Comparison of ENCODE assay signal across 22 mouse cellular contexts in genomic region chr8:123283991-123284390, GRCm38 (mm10). TPM values are rescaled to one million over a fixed set of nuclear protein-coding genes. Genes with fewer than 3 reads are reported as not detected.
A peak's percentile ranks its signal among the peaks of the same experiment; 100 is the strongest.
DNase-seq lines count a peak whose midpoint lies in the region; ATAC-seq lines count a peak whose summit lies in the region.
"Had no signal": no experiment of that assay in that cellular context is flagged by ENCODE, and none has a peak within 500 bp of the region (broad histone marks: within the 10 kb centered on the region; RNA-seq: fewer than 3 reads in every experiment).

No protein-coding gene starts in this region.

- H3K36me3 ChIP-seq in heart, embryonic 11.5 days (ENCODE audit: control insufficient read depth, insufficient read depth, low read length): peaks cover 16% of the 10 kb centered on the region; the same call in 1 of the 2 replicates
- H3K36me3 ChIP-seq in intestine, embryonic 16.5 days (ENCODE audit: control insufficient read depth, insufficient read depth, low read length): no peaks in the 10 kb centered on the region
- peaks cover 6% of the 10 kb centered on the region for H3K36me3 ChIP-seq in midbrain, embryonic 11.5 days (ENCODE audit: control insufficient read depth, insufficient read depth, low read length)

- H3K9ac ChIP-seq in heart, embryonic 11.5 days (ENCODE audit: low read depth, low read length): 0 out of 2 replicates have a peak overlapping the region, but pooled peaks have one; percentile 28
- 0 out of 2 replicates have a peak overlapping the region, but pooled peaks have one; percentile 6 for H3K9ac ChIP-seq in intestine, embryonic 16.5 days (ENCODE audit: low read depth, low read length)
- no peak overlapping the region for H3K9ac ChIP-seq in midbrain, embryonic 11.5 days (ENCODE audit: low read length)
- H3K9ac ChIP-seq: liver, embryonic 12.5 days; midbrain, embryonic 12.5 days had no signal

- H3K4me1 ChIP-seq in heart, embryonic 11.5 days (ENCODE audit: control insufficient read depth, insufficient read depth, low read length): peaks cover 3% of the 10 kb centered on the region; the same call in 1 of the 2 replicates
- no peaks in the 10 kb centered on the region for H3K4me1 ChIP-seq in intestine, embryonic 16.5 days (ENCODE audit: control insufficient read depth, insufficient read depth, low read length)
- no peaks in the 10 kb centered on the region for H3K4me1 ChIP-seq in midbrain, embryonic 11.5 days (ENCODE audit: control insufficient read depth, insufficient read depth, low read length)
- H3K4me1 ChIP-seq: forebrain, embryonic 10.5 days; liver, embryonic 12.5 days; midbrain, embryonic 12.5 days had no signal

- intact Hi-C loops in heart, postnatal 36 days (cut with DNase I): loop anchor here (10.0 kb wide), 1 partner anchor 169 kb away; the partner anchor contains the start of gene Cpne7

- no peak overlapping the region for H3K27ac ChIP-seq in heart, embryonic 11.5 days (ENCODE audit: low read depth, low read length)
- H3K27ac ChIP-seq in intestine, embryonic 16.5 days (ENCODE audit: low read length): no peak overlapping the region
- H3K27ac ChIP-seq in midbrain, embryonic 11.5 days (ENCODE audit: low read depth, low read length): no peak overlapping the region
- H3K27ac ChIP-seq: forebrain, embryonic 10.5 days; liver, embryonic 12.5 days; midbrain, embryonic 12.5 days had no signal

- no peak overlapping the region for H3K4me2 ChIP-seq in heart, embryonic 11.5 days
- no peak overlapping the region for H3K4me2 ChIP-seq in intestine, embryonic 16.5 days (ENCODE audit: low read depth, low read length)
- no peak overlapping the region for H3K4me2 ChIP-seq in midbrain, embryonic 11.5 days
- H3K4me2 ChIP-seq: liver, embryonic 12.5 days; midbrain, embryonic 12.5 days had no signal

- no peak for ATAC-seq in heart, embryonic 11.5 days (replicated peaks; ENCODE audit: insufficient number of reproducible peaks, low FRiP score, low TSS enrichment)
- ATAC-seq in intestine, embryonic 16.5 days: no peak
- peak; percentile 22; the same call in 1 of the 2 replicates for ATAC-seq in neutrophil, adult 5-6 weeks (ENCODE audit: extremely low read depth, insufficient number of reproducible peaks, low FRiP score, poor library complexity, severe bottlenecking)
- no peak for ATAC-seq in midbrain, embryonic 11.5 days (ENCODE audit: low FRiP score)
- ATAC-seq: hindbrain, embryonic 16.5 days; liver, embryonic 12.5 days had no signal

- no peak overlapping the region for H3K4me3 ChIP-seq in heart, embryonic 11.5 days (ENCODE audit: low read depth, low read length)
- H3K4me3 ChIP-seq in intestine, embryonic 16.5 days (ENCODE audit: low read length): no peak overlapping the region
- no peak overlapping the region for H3K4me3 ChIP-seq in midbrain, embryonic 11.5 days (ENCODE audit: low read depth, low read length)
- H3K4me3 ChIP-seq: forebrain, embryonic 10.5 days; liver, embryonic 12.5 days; midbrain, embryonic 12.5 days had no signal

- H3K27me3 ChIP-seq in heart, embryonic 11.5 days (ENCODE audit: control insufficient read depth, insufficient read depth, low read length): no peaks in the 10 kb centered on the region
- no peaks in the 10 kb centered on the region for H3K27me3 ChIP-seq in intestine, embryonic 16.5 days (replicated peaks; ENCODE audit: control insufficient read depth, insufficient read depth, low read length)
- no peaks in the 10 kb centered on the region for H3K27me3 ChIP-seq in midbrain, embryonic 11.5 days (ENCODE audit: control insufficient read depth, insufficient read depth, low read length)
- H3K27me3 ChIP-seq: liver, embryonic 12.5 days; midbrain, embryonic 12.5 days had no signal

- DNase-seq in heart, postnatal 36 days: no peak
- peak; percentile 82 for DNase-seq in A20 (ENCODE audit: low read depth, low spot score)
- no peak for DNase-seq in urinary bladder, adult 2 months (ENCODE audit: low spot score)
- DNase-seq in midbrain, embryonic 11.5 days (ENCODE audit: low spot score, missing footprints): no peak
- DNase-seq in gastrocnemius, adult 18-20 months (ENCODE audit: low spot score): no peak
- DNase-seq: adrenal gland, postnatal 36 days; cerebellum, adult 18-20 months; cerebellum, postnatal 25 days; gastrocnemius, postnatal 10 days; heart, adult 18-20 months; kidney, adult 9 months; kidney, postnatal 4 days; right cerebral cortex, postnatal 14 days; thymus, postnatal 4 days had no signal

- H3K9me3 ChIP-seq in heart, embryonic 11.5 days (replicated peaks; ENCODE audit: control insufficient read depth, low read length): no peaks in the 10 kb centered on the region
- no peaks in the 10 kb centered on the region for H3K9me3 ChIP-seq in intestine, embryonic 16.5 days (ENCODE audit: control insufficient read depth, low read length)
- no peaks in the 10 kb centered on the region for H3K9me3 ChIP-seq in midbrain, embryonic 11.5 days (ENCODE audit: control insufficient read depth, low read length)
- H3K9me3 ChIP-seq: forebrain, embryonic 10.5 days; liver, embryonic 12.5 days; midbrain, embryonic 12.5 days had no signal

- 80% methylated on average over 7 of the region's 7 CpGs for WGBS in heart, embryonic 11.5 days (ENCODE audit: insufficient replicate concordance)
- WGBS in intestine, embryonic 16.5 days: 75% methylated on average over 7 of the region's 7 CpGs
- 91% methylated on average over 7 of the region's 7 CpGs for WGBS in midbrain, embryonic 11.5 days

RNA-seq across cellular contexts. Expression of gene Vps9d1, which starts 29.8 kb away (rescaled TPM):
- 16.8 and 19.8 TPM in 2 replicates for polyA plus RNA-seq in heart, embryonic 11.5 days (2014; fragmentation: Nextera tagmentation; extraction: Ambion mirVana)
- total RNA-seq in heart, postnatal 36 days (2021): 10 to 100 TPM; 21.8 to 26.5 TPM
- polyA plus RNA-seq in intestine, embryonic 16.5 days (2015; fragmentation: Nextera tagmentation; extraction: Ambion mirVana): 16.3 and 19.3 TPM in 2 replicates
- 43.6 and 53.3 TPM in 2 replicates for total RNA-seq in neutrophil, adult 5-6 weeks (2017)
- polyA plus RNA-seq in urinary bladder, adult 2 months (2012; rRNA removed): 30.2 and 36.2 TPM in 2 replicates
- 23.7 and 23.8 TPM in 2 replicates for polyA plus RNA-seq in midbrain, embryonic 11.5 days (2014; fragmentation: Nextera tagmentation; extraction: Ambion mirVana)
- total RNA-seq in gastrocnemius, adult 18-20 months (2021): 10 to 100 TPM; 17.2 to 18.8 TPM

RNA-seq across cellular contexts. Expression of gene Zfp276, which starts 30.0 kb away (rescaled TPM):
- polyA plus RNA-seq in heart, embryonic 11.5 days (2014; fragmentation: Nextera tagmentation; extraction: Ambion mirVana): 11.7 and 12.1 TPM in 2 replicates
- total RNA-seq in heart, postnatal 36 days (2021): 10 to 100 TPM in 1 of 2 experiments, 1 to 10 TPM in 1; 9.4 to 10.8 TPM
- polyA plus RNA-seq in intestine, embryonic 16.5 days (2015; fragmentation: Nextera tagmentation; extraction: Ambion mirVana): 16.5 and 19.3 TPM in 2 replicates
- 55.0 and 57.4 TPM in 2 replicates for total RNA-seq in neutrophil, adult 5-6 weeks (2017)
- polyA plus RNA-seq in urinary bladder, adult 2 months (2012; rRNA removed): 20.6 and 21.3 TPM in 2 replicates
- polyA plus RNA-seq in midbrain, embryonic 11.5 days (2014; fragmentation: Nextera tagmentation; extraction: Ambion mirVana): 15.2 and 19.0 TPM in 2 replicates
- total RNA-seq in gastrocnemius, adult 18-20 months (2021): 1 to 10 TPM; 5.1 to 5.2 TPM

RNA-seq across cellular contexts. Expression of gene Fanca, which starts 34.4 kb away (rescaled TPM):
- 22.8 and 27.7 TPM in 2 replicates for polyA plus RNA-seq in heart, embryonic 11.5 days (2014; fragmentation: Nextera tagmentation; extraction: Ambion mirVana)
- 1 to 10 TPM; 1.7 to 3.4 TPM for total RNA-seq in heart, postnatal 36 days (2021)
- polyA plus RNA-seq in intestine, embryonic 16.5 days (2015; fragmentation: Nextera tagmentation; extraction: Ambion mirVana): 15.8 and 20.2 TPM in 2 replicates
- 26.8 and 30.6 TPM in 2 replicates for total RNA-seq in neutrophil, adult 5-6 weeks (2017)
- 8.9 and 15.8 TPM in 2 replicates for polyA plus RNA-seq in urinary bladder, adult 2 months (2012; rRNA removed)
- polyA plus RNA-seq in midbrain, embryonic 11.5 days (2014; fragmentation: Nextera tagmentation; extraction: Ambion mirVana): 31.5 and 33.1 TPM in 2 replicates
- total RNA-seq in gastrocnemius, adult 18-20 months (2021): not detected

RNA-seq across cellular contexts. Expression of gene Spata2l, which starts 48.0 kb away (rescaled TPM):
- polyA plus RNA-seq in heart, embryonic 11.5 days (2014; fragmentation: Nextera tagmentation; extraction: Ambion mirVana): 1.6 TPM in 2 replicates
- 1 to 10 TPM; 5.4 to 6.2 TPM for total RNA-seq in heart, postnatal 36 days (2021)
- 6.0 TPM in 2 replicates for polyA plus RNA-seq in intestine, embryonic 16.5 days (2015; fragmentation: Nextera tagmentation; extraction: Ambion mirVana)
- 3.5 and 6.8 TPM in 2 replicates for total RNA-seq in neutrophil, adult 5-6 weeks (2017)
- polyA plus RNA-seq in urinary bladder, adult 2 months (2012; rRNA removed): 4.3 and 4.8 TPM in 2 replicates
- polyA plus RNA-seq in midbrain, embryonic 11.5 days (2014; fragmentation: Nextera tagmentation; extraction: Ambion mirVana): 1.2 and 1.7 TPM in 2 replicates
- total RNA-seq in gastrocnemius, adult 18-20 months (2021): 1 to 10 TPM; 1.1 to 1.7 TPM

RNA-seq across cellular contexts. Expression of gene Spire2, which starts 48.5 kb away (rescaled TPM):
- polyA plus RNA-seq in heart, embryonic 11.5 days (2014; fragmentation: Nextera tagmentation; extraction: Ambion mirVana): 2.9 and 3.0 TPM in 2 replicates
- under 1 TPM; 0.11 to 0.14 TPM for total RNA-seq in heart, postnatal 36 days (2021)
- 0.89 and 2.0 TPM in 2 replicates for polyA plus RNA-seq in intestine, embryonic 16.5 days (2015; fragmentation: Nextera tagmentation; extraction: Ambion mirVana)
- total RNA-seq in neutrophil, adult 5-6 weeks (2017): 0.23 and 0.37 TPM in 2 replicates
- polyA plus RNA-seq in urinary bladder, adult 2 months (2012; rRNA removed): 4.8 and 5.3 TPM in 2 replicates
- 9.2 and 13.2 TPM in 2 replicates for polyA plus RNA-seq in midbrain, embryonic 11.5 days (2014; fragmentation: Nextera tagmentation; extraction: Ambion mirVana)
- total RNA-seq in gastrocnemius, adult 18-20 months (2021): under 1 TPM in 1 of 2 experiments, not detected in 1; 0.09 TPM
- total RNA-seq: monocyte, adult 5-6 weeks had no signal
